Mouse (Mus musculus): Measurements from ENCODE around the gene Hoxc5.

The Hoxc5 gene

GRCm38 (mm10) chr15:102967511-102968397 lies 511 bp downstream of the Hoxc5 start:
- no peak for DNase-seq

GRCm38 (mm10) chr15:102969296-102969695 lies 2.1 kb downstream of the Hoxc5 start:
- no peak for DNase-seq

- DNase-seq: no peak
Measured at GRCm38 (mm10) chr15:102970740-102971139, 3.5 kb downstream of the Hoxc5 start.

GRCm38 (mm10) chr15:102972254-102972653 lies 5.0 kb downstream of the Hoxc5 start:
- no peak for DNase-seq

- DNase-seq: no peak
Measured at GRCm38 (mm10) chr15:102972753-102973152, 5.5 kb downstream of the Hoxc5 start.

- no peak for DNase-seq
Measured at GRCm38 (mm10) chr15:102975034-102975433, 7.8 kb downstream of the Hoxc5 start.

GRCm38 (mm10) chr15:102975688-102976111 lies 8.5 kb downstream of the Hoxc5 start:
- no peak for DNase-seq

- DNase-seq: no peak
Measured at GRCm38 (mm10) chr15:102976171-102976570, 8.9 kb downstream of the Hoxc5 start, which contains the start of gene Hoxc9. Gene Hoxc9, plus strand, starts transcription at chr15:102976439.

GRCm38 (mm10) chr15:102976631-102977422 lies 9.6 kb downstream of the Hoxc5 start:
- peak; percentile 91 for DNase-seq

GRCm38 (mm10) chr15:102977423-102977974 lies 10.3 kb downstream of the Hoxc5 start:
- DNase-seq: no peak

- DNase-seq: no peak
Measured at GRCm38 (mm10) chr15:102978615-102979515, 11.6 kb downstream of the Hoxc5 start.

- DNase-seq: no peak
Measured at GRCm38 (mm10) chr15:102979936-102980335, 12.7 kb downstream of the Hoxc5 start.

- no peak for DNase-seq
Measured at GRCm38 (mm10) chr15:102980352-102980751, 13.1 kb downstream of the Hoxc5 start.

GRCm38 (mm10) chr15:102980912-102981311 lies 13.7 kb downstream of the Hoxc5 start:
- no peak for DNase-seq

GRCm38 (mm10) chr15:102981379-102982288 lies 14.4 kb downstream of the Hoxc5 start:
- DNase-seq: peak; percentile 90

GRCm38 (mm10) chr15:102983716-102984115 lies 16.5 kb downstream of the Hoxc5 start:
- DNase-seq: no peak

- DNase-seq: no peak
Measured at GRCm38 (mm10) chr15:102984521-102984920, 17.3 kb downstream of the Hoxc5 start.

GRCm38 (mm10) chr15:102984925-102985324 lies 17.7 kb downstream of the Hoxc5 start:
- no peak for DNase-seq

GRCm38 (mm10) chr15:102987124-102987833 lies 20.0 kb downstream of the Hoxc5 start:
- peak; percentile 97 for DNase-seq

GRCm38 (mm10) chr15:102988078-102988477 lies 20.8 kb downstream of the Hoxc5 start:
- no peak for DNase-seq

Data from heart, adult 11 months (tissue).